Mouse (Mus musculus): ENCODE data around the gene Gpr88. TPM values are rescaled to one million over a fixed set of nuclear protein-coding genes. Genes with fewer than 3 reads are reported as not detected.

Gene Gpr88
- not detected for polyA plus RNA-seq (2014; fragmentation: Illumina TruSeq; extraction: RNeasy Lipid Tissue Mini Kit (QIAGEN cat#74804); ENCODE audit: low read depth, low replicate concordance)

GRCm38 (mm10) chr3:116253077-116253531 is at the start of gene Gpr88:
TSS of gene Gpr88 (minus strand) at chr3:116253503.

Other genes with a start within 250 kb of the Gpr88 start
- gene Slc30a7, start 246.1 kb downstream of the Gpr88 start, polyA plus RNA-seq (2014; fragmentation: Illumina TruSeq; extraction: RNeasy Lipid Tissue Mini Kit (QIAGEN cat#74804); ENCODE audit: low read depth, low replicate concordance): 14.2 TPM
- gene Extl2, start 246.0 kb downstream of the Gpr88 start, polyA plus RNA-seq (2014; fragmentation: Illumina TruSeq; extraction: RNeasy Lipid Tissue Mini Kit (QIAGEN cat#74804); ENCODE audit: low read depth, low replicate concordance): 7.1 TPM
- 10.2 TPM for gene Vcam1, start 123.8 kb downstream of the Gpr88 start, polyA plus RNA-seq (2014; fragmentation: Illumina TruSeq; extraction: RNeasy Lipid Tissue Mini Kit (QIAGEN cat#74804); ENCODE audit: low read depth, low replicate concordance)
- gene Cdc14a, start 170.5 kb upstream of the Gpr88 start, polyA plus RNA-seq (2014; fragmentation: Illumina TruSeq; extraction: RNeasy Lipid Tissue Mini Kit (QIAGEN cat#74804); ENCODE audit: low read depth, low replicate concordance): 1.7 TPM